Mouse (Mus musculus): ENCODE measurements around the gene Msantd4. TPM values are rescaled to one million over a fixed set of nuclear protein-coding genes. Genes with fewer than 3 reads are reported as not detected.
"Not testable (repeated sequence)": the region's sequence is repeated elsewhere in the genome, so short reads cannot be mapped to it uniquely, and the experiment has no call there.

Msantd4 gene
- 10 to 100 TPM; 39.7 to 49.4 (median 44.3) TPM for total RNA-seq (2022)

GRCm38 (mm10) chr9:4375828-4376639 is at the start of gene Msantd4:
Msantd4 (plus strand) TSS chr9:4376562.
- DNase-seq (ENCODE audit: low spot score), result peak; percentile 99

GRCm38 (mm10) chr9:4353163-4353562 is 23.2 kb upstream of the Msantd4 start:
- DNase-seq (ENCODE audit: low spot score), result no peak

- no peak for DNase-seq (ENCODE audit: low spot score)
Observed at GRCm38 (mm10) chr9:4376640-4377120, 318 bp downstream of the Msantd4 start.

GRCm38 (mm10) chr9:4400801-4401200 is 24.4 kb downstream of the Msantd4 start:
- DNase-seq (ENCODE audit: low spot score), result not testable (repeated sequence)

Small RNA genes lying within 50 kb of the gene (microRNA-seq; reads per million reads assigned to microRNA genes)
- not detected for gene Gm23992

Other genes with a start within 250 kb of the Msantd4 start
- gene Aasdhppt, start 67.1 kb upstream of the Msantd4 start, total RNA-seq (2022), result 10 to 100 TPM; 16.3 to 19.6 (median 19.0) TPM
- gene Kbtbd3, start 66.7 kb upstream of the Msantd4 start, total RNA-seq (2022), result 1 to 10 TPM; 7.5 to 9.7 (median 9.0) TPM